Mouse (Mus musculus): ENCODE data around the gene Ros1. TPM values are rescaled to one million over a fixed set of nuclear protein-coding genes. Genes with fewer than 3 reads are reported as not detected.

Ros1 gene
- not detected in 2 replicates for polyA plus RNA-seq (2012; rRNA removed)

GRCm38 (mm10) chr10:52194957-52195852 lies at the start of gene Ros1:
TSS of gene Ros1 (minus strand) at chr10:52195244.
- DNase-seq (ENCODE audit: extremely low spot score in 1 of 2, low spot score in 1 of 2), result no peak

GRCm38 (mm10) chr10:52242680-52243323 lies 47.8 kb upstream of the Ros1 start:
- DNase-seq (ENCODE audit: extremely low spot score in 1 of 2, low spot score in 1 of 2), result no peak

- no peak for DNase-seq (ENCODE audit: extremely low spot score in 1 of 2, low spot score in 1 of 2)
Measured at GRCm38 (mm10) chr10:52242015-52242414, 47.0 kb upstream of the Ros1 start.

- no peak for DNase-seq (ENCODE audit: extremely low spot score in 1 of 2, low spot score in 1 of 2)
Measured at GRCm38 (mm10) chr10:52235461-52235860, 40.4 kb upstream of the Ros1 start.

GRCm38 (mm10) chr10:52234654-52234981 lies 39.6 kb upstream of the Ros1 start:
- no peak for DNase-seq (ENCODE audit: extremely low spot score in 1 of 2, low spot score in 1 of 2)

- peak in 1 of 2 experiments; percentile 12 for DNase-seq (ENCODE audit: extremely low spot score in 1 of 2, low spot score in 1 of 2)
Measured at GRCm38 (mm10) chr10:52233969-52234653, 39.1 kb upstream of the Ros1 start.

- DNase-seq (ENCODE audit: extremely low spot score in 1 of 2, low spot score in 1 of 2), result peak in 1 of 2 experiments; percentile 56
Measured at GRCm38 (mm10) chr10:52233301-52233968, 38.4 kb upstream of the Ros1 start, which contains the start of gene Dcbld1. TSS of gene Dcbld1 (plus strand) at chr10:52233619.

- DNase-seq (ENCODE audit: extremely low spot score in 1 of 2, low spot score in 1 of 2), result peak in 1 of 2 experiments; percentile 16
Measured at GRCm38 (mm10) chr10:52232196-52233176, 37.4 kb upstream of the Ros1 start.

GRCm38 (mm10) chr10:52219600-52219999 lies 24.6 kb upstream of the Ros1 start:
- DNase-seq (ENCODE audit: extremely low spot score in 1 of 2, low spot score in 1 of 2), result no peak

- DNase-seq (ENCODE audit: extremely low spot score in 1 of 2, low spot score in 1 of 2), result no peak
Measured at GRCm38 (mm10) chr10:52217564-52217934, 22.5 kb upstream of the Ros1 start.

- peak; percentile 21 to 79 for DNase-seq (ENCODE audit: extremely low spot score in 1 of 2, low spot score in 1 of 2)
Measured at GRCm38 (mm10) chr10:52216797-52217563, 21.9 kb upstream of the Ros1 start.

- no peak for DNase-seq (ENCODE audit: extremely low spot score in 1 of 2, low spot score in 1 of 2)
Measured at GRCm38 (mm10) chr10:52215267-52215818, 20.3 kb upstream of the Ros1 start.

GRCm38 (mm10) chr10:52204006-52204405 lies 9.0 kb upstream of the Ros1 start:
- DNase-seq (ENCODE audit: extremely low spot score in 1 of 2, low spot score in 1 of 2), result no peak

- peak; percentile 3 to 30 for DNase-seq (ENCODE audit: extremely low spot score in 1 of 2, low spot score in 1 of 2)
Measured at GRCm38 (mm10) chr10:52185900-52186299, 9.1 kb downstream of the Ros1 start.

GRCm38 (mm10) chr10:52182878-52183277 lies 12.2 kb downstream of the Ros1 start:
- peak in 1 of 2 experiments; percentile 2 for DNase-seq (ENCODE audit: extremely low spot score in 1 of 2, low spot score in 1 of 2)

GRCm38 (mm10) chr10:52174376-52174775 lies 20.7 kb downstream of the Ros1 start:
- no peak for DNase-seq (ENCODE audit: extremely low spot score in 1 of 2, low spot score in 1 of 2)

- no peak for DNase-seq (ENCODE audit: extremely low spot score in 1 of 2, low spot score in 1 of 2)
Measured at GRCm38 (mm10) chr10:52170489-52170888, 24.6 kb downstream of the Ros1 start.

GRCm38 (mm10) chr10:52169841-52170240 lies 25.2 kb downstream of the Ros1 start:
- DNase-seq (ENCODE audit: extremely low spot score in 1 of 2, low spot score in 1 of 2), result no peak
